Mouse (Mus musculus) olfactory bulb, adult 2 months (tissue): ENCODE results near the gene Zfp985. TPM values are rescaled to one million over a fixed set of nuclear protein-coding genes. Genes with fewer than 3 reads are reported as not detected.
"Not testable (repeated sequence)": the region's sequence is repeated elsewhere in the genome, so short reads cannot be mapped to it uniquely, and the experiment has no call there.

Source experiments
- H3K27ac ChIP-seq: fragments of 200-500 bp; 2 replicates; pipeline ENCODE4 v1.5.1; 2012; ENCODE audit warnings: low read depth, low read length; ENCODE audit not compliant: insufficient read depth
- H3K4me1 ChIP-seq: fragments of 200-500 bp; 2 replicates; pipeline ENCODE4 v1.6.1; 2012; ENCODE audit warnings: low read length; ENCODE audit not compliant: control insufficient read depth, insufficient read depth
- H3K4me3 ChIP-seq: fragments of 200-500 bp; 2 replicates; pipeline ENCODE4 v1.5.1; 2012; ENCODE audit warnings: mild to moderate bottlenecking, low read depth, low read length, moderate library complexity; ENCODE audit not compliant: insufficient read depth
- CTCF ChIP-seq: fragments of 200-500 bp; IDR thresholded peaks from 2 replicates; pipeline ENCODE4 v1.5.1; 2012; ENCODE audit warnings: low read depth, mild to moderate bottlenecking, low read length, moderate library complexity; ENCODE audit not compliant: insufficient read depth
- POLR2A ChIP-seq: fragments of 200-500 bp; IDR thresholded peaks from 2 replicates; pipeline ENCODE4 v1.6.1; 2012; ENCODE audit warnings: mild to moderate bottlenecking, low read depth, low read length, moderate library complexity; ENCODE audit not compliant: insufficient read depth
- WGBS: fragments of 180-500 bp; shearing (Covaris S2); methylation state at CpG from one replicate; pipeline ENCODE4 v1.1.7; 2018; 5-methylcytosine and 5-hydroxymethylcytosine counted together
- polyA plus RNA-seq: library from polyadenylated mRNA; stranded (reverse); fragments of >200 nt; gene quantifications from 2 replicates; pipeline ENCODE4 v1.2.4, GENCODE M21; 2012; ENCODE audit warnings: low replicate concordance; ENCODE audit not compliant: missing spikeins, insufficient read depth, insufficient read length

Zfp985 gene
- polyA plus RNA-seq, 1 experiment: not detected

DNA sequence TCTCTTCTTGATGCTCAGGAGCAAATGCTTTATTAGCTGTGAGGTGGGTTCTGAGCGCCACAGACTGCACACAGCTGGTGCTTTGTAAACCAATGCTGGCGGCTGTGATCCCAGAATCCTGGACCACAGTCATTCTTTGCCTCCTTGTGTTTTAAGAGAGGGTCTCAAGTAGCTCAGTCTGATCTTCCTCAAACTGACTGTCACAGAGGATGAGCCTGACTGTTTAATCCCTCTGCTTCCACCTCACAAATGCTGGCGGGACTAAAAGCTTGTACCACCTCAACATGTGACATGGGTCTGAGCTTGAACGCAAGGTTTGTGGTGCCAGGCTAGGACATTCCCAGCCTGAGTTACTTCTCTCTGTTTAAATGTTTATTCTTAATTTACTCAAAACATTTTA, 52.4 kb downstream of the Zfp985 start:
- H3K27ac ChIP-seq: no peak overlapping the region
- no peaks in the 10 kb centered on the region for H3K4me1 ChIP-seq
- no peak overlapping the region for H3K4me3 ChIP-seq
- TF ChIP-seq POLR2A: no peak
- TF ChIP-seq CTCF: no peak
- WGBS: 82% methylated on average over 4 of the region's 4 CpGs

- not testable (repeated sequence) for H3K27ac ChIP-seq, H3K4me3 ChIP-seq, H3K4me1 ChIP-seq
- 86% methylated on average over 6 of the region's 6 CpGs for WGBS
These were observed 53.4 kb downstream of the Zfp985 start for GRCm38 (mm10) chr4:147606511-147606910.

DNA sequence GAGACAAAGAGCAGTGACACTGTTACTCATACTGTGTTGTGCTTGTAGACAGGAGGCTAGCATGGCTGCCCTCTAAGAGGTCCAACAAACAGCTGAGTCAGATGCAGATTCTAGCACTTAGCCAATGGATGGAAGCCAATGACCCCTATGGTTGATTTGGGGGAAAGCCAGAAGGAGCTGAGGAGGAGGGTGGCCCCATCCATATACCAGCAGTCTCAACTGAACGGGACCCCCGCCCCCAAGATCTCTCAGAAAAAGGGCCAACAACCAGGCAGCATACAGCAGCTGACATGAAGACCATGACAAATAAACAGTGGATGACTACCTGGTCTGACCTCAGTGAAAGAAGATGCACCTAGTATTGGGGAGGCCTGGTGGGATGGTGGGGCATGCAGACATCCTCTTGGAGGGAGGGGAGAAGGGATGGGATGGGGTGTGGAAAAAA, 80.8 kb downstream of the Zfp985 start:
- H3K27ac ChIP-seq: not testable (repeated sequence)

More for the DNA sequence above, 80.8 kb downstream of the Zfp985 start:
- not testable (repeated sequence) for H3K4me1 ChIP-seq, H3K4me3 ChIP-seq
- whole genome bisulfite sequencing: no CpG with 5 or more reads among the region's 2 CpGs

Other genes with a start within 250 kb of the Zfp985 start
- not detected in 2 replicates for gene Zfp988, start 247.6 kb upstream of the Zfp985 start, polyA plus RNA-seq
- not detected in 2 replicates for gene Zfp978, start 192.0 kb upstream of the Zfp985 start, polyA plus RNA-seq
- not detected in 2 replicates for gene Zfp982, start 60.9 kb upstream of the Zfp985 start, polyA plus RNA-seq
- gene Gm16503, start 13.1 kb upstream of the Zfp985 start, polyA plus RNA-seq: not detected in 2 replicates
- gene Zfp979, start 89.2 kb downstream of the Zfp985 start, polyA plus RNA-seq: not detected in 2 replicates
- not detected in 2 replicates for gene Zfp534, start 149.3 kb downstream of the Zfp985 start, polyA plus RNA-seq